Mouse (Mus musculus) yolk sac, embryonic 10.5 days (tissue): ENCODE measurements around the gene Tardbp.

Source experiments
- DNase-seq: peaks from one replicate; pipeline ENCODE4 v3.0.0-alpha.2; 2017; ENCODE audit warnings: low spot score

The Tardbp gene

GRCm38 (mm10) chr4:148638302-148638701 lies 11.5 kb upstream of the Tardbp start:
- no peak for DNase-seq

- DNase-seq = no peak
These were observed 8.5 kb upstream of the Tardbp start for GRCm38 (mm10) chr4:148635309-148635708.

GRCm38 (mm10) chr4:148633395-148634061 lies 6.7 kb upstream of the Tardbp start:
- no peak for DNase-seq

- peak; percentile 72 for DNase-seq
These were observed 5.3 kb upstream of the Tardbp start for GRCm38 (mm10) chr4:148632013-148632692.

GRCm38 (mm10) chr4:148627246-148627645 lies 427 bp upstream of the Tardbp start:
- DNase-seq = no peak

GRCm38 (mm10) chr4:148625756-148626622 lies 830 bp downstream of the Tardbp start:
- DNase-seq = no peak

- no peak for DNase-seq
These were observed 1.8 kb downstream of the Tardbp start for GRCm38 (mm10) chr4:148625010-148625409.

- no peak for DNase-seq
These were observed 3.2 kb downstream of the Tardbp start for GRCm38 (mm10) chr4:148623609-148624008.

- DNase-seq = no peak
These were observed 4.3 kb downstream of the Tardbp start for GRCm38 (mm10) chr4:148622485-148622884.

GRCm38 (mm10) chr4:148620718-148621117 lies 6.1 kb downstream of the Tardbp start:
- DNase-seq = no peak

- DNase-seq = no peak
These were observed 7.0 kb downstream of the Tardbp start for GRCm38 (mm10) chr4:148619805-148620204.

- no peak for DNase-seq
These were observed 13.1 kb downstream of the Tardbp start for GRCm38 (mm10) chr4:148613738-148614137.

- no peak for DNase-seq
These were observed 14.3 kb downstream of the Tardbp start for GRCm38 (mm10) chr4:148612557-148612956.

GRCm38 (mm10) chr4:148610631-148611364 lies 16.0 kb downstream of the Tardbp start:
- no peak for DNase-seq

GRCm38 (mm10) chr4:148609805-148610204 lies 17.0 kb downstream of the Tardbp start:
- no peak for DNase-seq

- DNase-seq = no peak
These were observed 19.1 kb downstream of the Tardbp start for GRCm38 (mm10) chr4:148607758-148608157.

GRCm38 (mm10) chr4:148604541-148605165 lies 22.2 kb downstream of the Tardbp start:
- DNase-seq = peak; percentile 50

- DNase-seq = no peak
These were observed 22.7 kb downstream of the Tardbp start for GRCm38 (mm10) chr4:148604141-148604540.

GRCm38 (mm10) chr4:148603376-148604139 lies 23.3 kb downstream of the Tardbp start:
- no peak for DNase-seq

- DNase-seq = no peak
These were observed 24.3 kb downstream of the Tardbp start, which contains the start of gene Masp2 for GRCm38 (mm10) chr4:148602357-148603120. TSS of gene Masp2 (plus strand) at chr4:148602554.
